Mouse (Mus musculus) lung, adult 2 months (tissue): Measurements from ENCODE around the gene 9530003J23Rik.
"Not testable (repeated sequence)": the region's sequence is repeated elsewhere in the genome, so short reads cannot be mapped to it uniquely, and the experiment has no call there.

ENCODE experiments used
- CTCF ChIP-seq: fragments of 200-500 bp; IDR thresholded peaks from 2 replicates; pipeline ENCODE4 v1.5.1; 2011; ENCODE audit warnings: mild to moderate bottlenecking, low read length, control low read depth; ENCODE audit not compliant: insufficient read depth
- POLR2A ChIP-seq: fragments of 200-500 bp; IDR thresholded peaks from 2 replicates; pipeline ENCODE4 v1.6.1; 2011; ENCODE audit warnings: low read depth, mild to moderate bottlenecking, control low read depth, low read length, borderline replicate concordance; ENCODE audit errors: extremely low read depth

- TF ChIP-seq CTCF, POLR2A: not testable (repeated sequence)
Observed at GRCm38 (mm10) chr10:117283196-117283595, 44.7 kb upstream of the 9530003J23Rik start.
